ENCODE assay signal across 13 mouse cellular contexts in genomic region chr4:59205758-59206340, GRCm38 (mm10). TPM values are rescaled to one million over a fixed set of nuclear protein-coding genes. Genes with fewer than 3 reads are reported as not detected.
DNase-seq lines count a peak whose midpoint lies in the region; ATAC-seq and TF ChIP-seq lines count a peak whose summit lies in the region.
"Had no signal": no experiment of that assay in that cellular context is flagged by ENCODE, and none has a peak within 500 bp of the region (broad histone marks: within the 10 kb centered on the region; RNA-seq: fewer than 3 reads in every experiment).

No protein-coding gene starts in this region.

- TF ChIP-seq CTCF in heart, postnatal 0 days (IDR thresholded peaks at IDR 0.05; ENCODE audit: low read depth): no peak
- TF ChIP-seq CTCF in liver, postnatal 0 days (IDR thresholded peaks at IDR 0.05; ENCODE audit: low read depth): no peak
- no peak for TF ChIP-seq CTCF in kidney, adult 2 months (conservative IDR thresholded peaks at IDR 0.05; ENCODE audit: insufficient read depth, insufficient read length, low read depth, low read length)

- H3K27ac ChIP-seq in heart, postnatal 0 days (ENCODE audit: low read depth): peak overlapping the region; percentile 16; the same call in 1 of the 2 replicates
- H3K27ac ChIP-seq in liver, postnatal 0 days (ENCODE audit: low read depth): peak overlapping the region; percentile 16; the same call in 1 of the 2 replicates
- H3K27ac ChIP-seq in kidney, adult 2 months (ENCODE audit: insufficient read depth, low read depth, low read length): no peak overlapping the region
- H3K27ac ChIP-seq: forebrain, embryonic 15.5 days had no signal

- no peaks in the 10 kb centered on the region for H3K27me3 ChIP-seq in heart, postnatal 0 days (ENCODE audit: control insufficient read depth, insufficient read depth, low read length)
- H3K27me3 ChIP-seq in liver, postnatal 0 days (ENCODE audit: insufficient read depth, low read length): no peaks in the 10 kb centered on the region
- H3K27me3 ChIP-seq in kidney, adult 2 months (replicated peaks; ENCODE audit: control insufficient read depth, insufficient read depth, low read length): no peaks in the 10 kb centered on the region
- H3K27me3 ChIP-seq: forebrain, embryonic 15.5 days had no signal

- H3K36me3 ChIP-seq in heart, postnatal 0 days (replicated peaks; ENCODE audit: control insufficient read depth, insufficient read depth, low read length): peaks cover 14% of the 10 kb centered on the region; the same call in 1 of the 2 replicates
- H3K36me3 ChIP-seq in liver, postnatal 0 days (replicated peaks; ENCODE audit: insufficient read depth, low read length): peaks cover 31% of the 10 kb centered on the region
- peaks cover 2% of the 10 kb centered on the region; the same call in 1 of the 2 replicates for H3K36me3 ChIP-seq in kidney, adult 2 months (ENCODE audit: control insufficient read depth, insufficient read depth, low read length)
- H3K36me3 ChIP-seq: forebrain, embryonic 15.5 days had no signal

- no peak for TF ChIP-seq POLR2A in kidney, adult 2 months (IDR thresholded peaks at IDR 0.05; ENCODE audit: low read depth, low read length)

- H3K9me3 ChIP-seq in heart, postnatal 0 days (replicated peaks; ENCODE audit: control insufficient read depth, low read length): no peaks in the 10 kb centered on the region
- no peaks in the 10 kb centered on the region for H3K9me3 ChIP-seq in liver, postnatal 0 days (ENCODE audit: low read length)
- H3K9me3 ChIP-seq: forebrain, embryonic 15.5 days had no signal

- no peak for TF ChIP-seq EP300 in heart, postnatal 0 days (IDR thresholded peaks at IDR 0.05; ENCODE audit: low read depth)
- no peak for TF ChIP-seq EP300 in liver, postnatal 0 days (IDR thresholded peaks at IDR 0.05; ENCODE audit: low read depth)

- H3K4me1 ChIP-seq in heart, postnatal 0 days (ENCODE audit: control insufficient read depth, insufficient read depth): peaks cover 40% of the 10 kb centered on the region
- peaks cover 34% of the 10 kb centered on the region for H3K4me1 ChIP-seq in liver, postnatal 0 days (ENCODE audit: insufficient read depth)
- 0 out of 2 replicates have a peak, but pooled peaks cover 2% of the 10 kb centered on the region for H3K4me1 ChIP-seq in kidney, adult 2 months (ENCODE audit: control insufficient read depth, insufficient read depth, low read length)

- 44% methylated on average over 2 of the region's 2 CpGs for WGBS in heart, postnatal 0 days
- WGBS in liver, postnatal 0 days (ENCODE audit: insufficient replicate concordance): 37% methylated on average over 2 of the region's 2 CpGs
- WGBS in kidney, adult 2 months: 41% methylated on average over 2 of the region's 2 CpGs

- H3K4me2 ChIP-seq in heart, postnatal 0 days (ENCODE audit: low read depth, low read length): no peak overlapping the region
- peak overlapping the region; percentile 29; the same call in 1 of the 2 replicates for H3K4me2 ChIP-seq in liver, postnatal 0 days (ENCODE audit: low read depth, low read length)
- H3K4me2 ChIP-seq: forebrain, embryonic 15.5 days had no signal

- no peak for ATAC-seq in heart, postnatal 0 days (ENCODE audit: insufficient read depth, low read depth)
- peak; percentile 33 for ATAC-seq in erythroid progenitor cell, adult 5-6 weeks (replicated peaks; ENCODE audit: low FRiP score, poor library complexity, severe bottlenecking)
- ATAC-seq in liver, postnatal 0 days: no peak
- ATAC-seq: forebrain, embryonic 15.5 days had no signal

- H3K9ac ChIP-seq in heart, postnatal 0 days (replicated peaks; ENCODE audit: low read depth, low read length): no peak overlapping the region
- no peak overlapping the region for H3K9ac ChIP-seq in liver, postnatal 0 days (replicated peaks)
- H3K9ac ChIP-seq: forebrain, embryonic 15.5 days had no signal

- DNase-seq in heart, postnatal 0 days (ENCODE audit: low spot score): no peak
- DNase-seq in heart, postnatal 36 days: no peak
- no peak for DNase-seq in liver, postnatal 0 days
- DNase-seq in thymus, postnatal 36 days: peak; percentile 57 to 80
- no peak for DNase-seq in kidney, adult 2 months
- no peak for DNase-seq in B cell, adult 2 months
- no peak for DNase-seq in frontal cortex, postnatal 25 days (ENCODE audit: low spot score in 2 of 2)
- DNase-seq: cerebellum, adult 18-20 months; gastrocnemius, postnatal 25 days; layer of hippocampus, adult 9-11 months; lung, adult 2 months had no signal

- H3K4me3 ChIP-seq in heart, postnatal 0 days (ENCODE audit: low read depth, low read length): no peak overlapping the region
- no peak overlapping the region for H3K4me3 ChIP-seq in liver, postnatal 0 days (ENCODE audit: low read depth, low read length)
- no peak overlapping the region for H3K4me3 ChIP-seq in kidney, adult 2 months (ENCODE audit: insufficient read depth, low read depth, low read length)
- H3K4me3 ChIP-seq: forebrain, embryonic 15.5 days had no signal

- intact Hi-C loops in heart, postnatal 36 days (cut with DNase I): no loop called here

RNA-seq across cellular contexts. Expression of gene Ugcg, which starts 16.8 kb away (rescaled TPM):
- 19.2 and 35.3 TPM in 2 replicates for total RNA-seq in heart, postnatal 0 days (2014; rRNA removed; ENCODE audit: low replicate concordance)
- polyA plus RNA-seq in heart, postnatal 0 days (2015; fragmentation: Nextera tagmentation; extraction: Ambion mirVana): 6.2 TPM in 2 replicates
- 10 to 100 TPM; 15.4 to 16.2 TPM for total RNA-seq in heart, postnatal 36 days (2021)
- total RNA-seq in erythroid progenitor cell, adult 5-6 weeks (2015; ENCODE audit: low replicate concordance): 44.4 and 45.4 TPM in 2 replicates
- 22.7 and 27.7 TPM in 2 replicates for total RNA-seq in erythroid progenitor cell, adult 5-6 weeks (2017; ENCODE audit: low replicate concordance)
- 8.3 and 8.4 TPM in 2 replicates for polyA plus RNA-seq in liver, postnatal 0 days (2015; fragmentation: Nextera tagmentation; extraction: Ambion mirVana)
- 7.4 and 11.6 TPM in 2 replicates for polyA plus RNA-seq in kidney, adult 2 months (2012; rRNA removed)

Comparison
In these comparisons a context has a peak if more than half of its experiments do, and no peak if none do; other contexts are left out.
1. DNase-seq: peak in thymus, postnatal 36 days (2 of 2); none in heart, postnatal 0 days (single experiment), heart, postnatal 36 days (0 of 2), liver, postnatal 0 days (single experiment), kidney, adult 2 months (single experiment), B cell, adult 2 months (0 of 2) and frontal cortex, postnatal 25 days (0 of 2).